Mouse (Mus musculus): Measurements from ENCODE around the gene Zfp598.
"Not testable (repeated sequence)": the region's sequence is repeated elsewhere in the genome, so short reads cannot be mapped to it uniquely, and the experiment has no call there.

Zfp598 gene

DNA sequence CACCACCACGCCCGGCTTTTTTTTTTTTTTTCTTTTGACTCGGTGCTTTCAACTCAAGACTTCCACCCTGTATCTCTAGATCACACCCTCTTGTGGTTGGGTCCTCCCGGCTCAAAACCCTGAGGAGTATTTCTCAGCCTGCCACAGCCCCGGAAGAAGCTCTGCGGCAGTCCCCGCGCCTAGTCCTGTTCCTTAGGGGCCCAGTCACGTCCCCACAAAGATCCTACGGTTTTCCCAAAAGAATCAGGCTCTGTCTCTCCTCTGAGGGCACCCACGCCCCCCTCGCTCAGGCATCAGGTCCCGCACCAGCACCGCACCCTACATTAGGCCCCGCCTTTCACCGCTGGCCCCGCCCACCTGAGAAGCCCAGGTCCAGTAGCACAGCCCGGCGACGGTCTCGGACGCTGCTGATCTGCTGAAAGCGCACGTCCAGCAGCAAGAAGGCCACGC, 17.7 kb downstream of the Zfp598 start:
- DNase-seq (ENCODE audit: low spot score in 2 of 2): no peak

DNA sequence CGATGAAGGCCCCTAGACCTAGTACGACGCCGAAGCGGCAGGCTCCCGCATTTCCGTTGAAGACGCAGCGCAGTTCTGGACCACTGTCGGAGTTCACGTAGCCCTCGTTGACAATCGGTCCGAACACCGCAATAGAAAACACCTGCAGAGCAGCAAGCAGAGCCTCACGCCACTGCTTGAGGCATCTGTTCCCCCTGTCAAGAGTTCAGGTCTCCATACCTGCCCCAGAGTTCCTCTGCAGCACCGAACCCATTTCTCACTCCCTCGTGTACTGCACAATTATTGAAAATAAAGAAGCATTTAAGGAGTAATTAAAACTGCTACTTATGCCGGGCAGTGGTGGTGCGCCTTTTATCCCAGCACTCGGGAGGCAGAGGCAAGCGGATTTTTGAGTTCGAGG, 18.1 kb downstream of the Zfp598 start:
- no peak for DNase-seq (ENCODE audit: low spot score in 2 of 2)

DNA sequence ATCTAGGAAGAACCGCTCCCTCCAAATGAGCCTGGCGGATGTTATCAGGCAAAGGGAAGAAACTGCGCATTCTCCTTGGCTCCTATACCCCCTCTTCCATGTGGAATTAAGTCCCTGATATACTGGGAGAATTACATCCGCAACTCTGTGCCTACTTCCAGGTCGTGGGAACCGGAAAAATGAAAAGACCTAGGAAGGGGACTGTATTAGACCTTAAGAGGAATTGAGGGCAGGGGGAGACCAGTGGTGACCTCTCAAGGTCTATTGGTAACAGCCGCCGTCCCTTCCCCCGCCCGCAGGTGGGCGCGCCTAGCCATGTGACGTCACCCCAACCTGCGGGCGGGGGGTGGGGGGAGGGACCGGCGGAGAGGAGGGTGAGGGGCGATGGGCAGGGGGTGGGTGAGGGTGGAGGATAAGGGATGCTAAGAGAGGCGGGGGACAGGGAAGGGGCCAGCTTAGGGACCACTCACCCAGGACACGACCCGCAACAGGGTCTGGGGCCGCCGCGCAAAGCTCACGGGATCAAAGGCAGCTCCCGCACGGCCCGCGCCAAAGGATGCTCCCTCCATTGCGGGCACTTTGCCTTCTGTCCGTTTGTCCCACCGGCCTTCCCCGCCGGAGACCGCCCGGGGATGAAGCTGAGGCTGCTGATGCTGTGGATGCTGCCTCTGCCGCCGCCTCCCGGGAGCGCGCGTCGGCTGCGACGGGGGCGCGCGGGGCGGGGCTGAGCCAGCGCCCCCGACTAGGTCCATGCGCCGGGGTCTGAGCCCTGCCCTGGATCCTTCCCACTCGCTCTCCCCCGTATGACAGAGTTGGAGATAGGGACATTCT, 20.0 kb downstream of the Zfp598 start, which contains the start of gene Syngr3:
Gene Syngr3 (minus strand): TSS at position 705 of the 831 bp plus-strand sequence.
- DNase-seq (ENCODE audit: low spot score in 2 of 2): no peak

GRCm38 (mm10) chr17:24692385-24692784, 22.9 kb downstream of the Zfp598 start:
- no peak for DNase-seq (ENCODE audit: low spot score in 2 of 2)

DNA sequence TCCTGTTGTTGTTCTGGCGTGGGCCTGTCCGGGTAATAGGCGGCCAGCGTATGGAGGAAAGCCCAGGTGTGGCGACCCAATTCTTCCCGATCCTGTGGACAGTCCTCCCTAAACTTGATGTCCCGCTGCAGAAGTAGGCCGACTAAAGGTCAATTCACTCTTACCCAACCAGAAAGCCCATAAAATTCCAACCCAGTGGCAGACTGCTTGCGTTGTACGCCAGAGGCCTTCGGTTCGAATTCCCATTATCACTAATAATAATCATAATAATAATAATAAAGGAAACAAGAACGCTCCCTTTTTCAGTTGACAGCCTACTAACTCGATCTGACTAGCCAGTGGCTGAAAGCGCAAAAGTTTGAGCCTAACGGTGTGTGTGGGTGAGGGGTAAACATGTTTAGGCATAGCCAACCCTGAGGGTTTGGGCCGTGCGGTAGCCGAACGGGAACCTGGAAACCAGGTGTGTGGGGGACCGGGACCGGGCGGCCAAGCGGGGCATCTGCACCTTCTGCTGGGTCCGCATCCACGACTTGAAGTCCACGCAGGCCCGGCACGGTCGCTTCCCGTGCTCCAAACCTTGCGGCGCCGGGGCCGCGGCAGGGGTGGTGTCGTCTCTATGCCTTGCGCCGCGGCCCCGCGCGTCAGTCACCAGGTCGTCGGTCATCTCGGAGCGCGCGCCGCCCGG, 26.0 kb downstream of the Zfp598 start:
- DNase-seq (ENCODE audit: low spot score in 2 of 2): no peak

DNA sequence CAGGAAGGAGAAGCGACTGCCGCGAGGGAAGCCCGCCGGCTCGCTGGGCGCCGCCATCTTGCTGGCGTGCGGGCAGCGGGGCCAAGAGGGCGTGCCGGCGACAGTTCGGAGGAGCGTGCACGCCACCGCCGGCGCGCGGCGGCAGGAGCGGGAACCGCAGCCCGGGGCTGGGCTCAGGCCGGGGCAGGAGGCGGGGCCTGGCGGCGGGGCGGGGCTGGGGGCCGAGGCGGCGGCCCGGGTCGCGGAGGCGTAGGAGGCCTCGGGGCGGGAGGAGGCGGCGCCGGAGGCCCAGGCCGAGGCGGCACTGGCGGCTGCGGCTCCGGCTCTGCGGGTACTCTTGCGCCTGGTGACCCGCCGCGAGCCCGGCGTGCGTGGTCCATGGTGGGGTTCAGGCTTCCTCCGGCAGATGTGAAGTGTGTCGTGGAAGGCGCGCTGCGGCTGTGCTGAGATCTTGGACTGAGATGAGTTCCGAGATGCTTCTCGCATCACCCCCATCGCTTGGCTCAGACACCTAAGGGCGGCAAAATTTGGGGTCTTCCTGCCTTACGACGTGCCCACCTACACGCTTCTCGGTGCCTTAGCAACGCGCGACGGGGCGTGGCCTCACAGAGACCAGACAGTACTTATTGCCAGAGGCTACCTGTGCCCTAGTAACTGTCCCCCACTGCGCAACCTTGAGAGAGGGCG, 26.7 kb downstream of the Zfp598 start, which contains the start of the genes Gfer and Noxo1:
Gene Gfer (minus strand): TSS at position 146 of the 687 bp plus-strand sequence.
Gene Noxo1 (plus strand): TSS at position 224 of the 687 bp plus-strand sequence.
- peak; percentile 73 for DNase-seq (ENCODE audit: low spot score in 2 of 2)

- DNase-seq (ENCODE audit: low spot score in 2 of 2): no peak
These were observed 28.5 kb downstream of the Zfp598 start for GRCm38 (mm10) chr17:24697985-24698384.

DNA sequence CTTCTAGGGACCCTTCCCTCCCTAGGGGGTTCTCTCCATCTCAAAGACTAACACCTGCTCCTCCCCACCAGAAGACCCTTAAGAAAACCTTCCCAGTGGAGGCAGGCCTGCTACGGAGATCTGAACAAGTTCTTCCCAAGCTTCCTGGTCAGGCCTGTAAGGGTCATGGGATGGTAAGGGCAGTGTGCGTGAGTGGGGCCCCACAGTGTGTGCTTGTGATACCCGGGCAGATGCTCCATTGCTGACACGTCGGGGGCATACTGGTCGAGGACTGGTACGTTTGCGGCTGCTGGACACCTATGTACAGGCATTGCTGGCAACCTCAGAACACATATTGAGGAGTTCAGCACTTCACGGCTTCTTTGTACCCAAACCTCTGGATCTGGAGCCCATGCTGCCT, 29.2 kb downstream of the Zfp598 start:
- DNase-seq (ENCODE audit: low spot score in 2 of 2): no peak

DNA sequence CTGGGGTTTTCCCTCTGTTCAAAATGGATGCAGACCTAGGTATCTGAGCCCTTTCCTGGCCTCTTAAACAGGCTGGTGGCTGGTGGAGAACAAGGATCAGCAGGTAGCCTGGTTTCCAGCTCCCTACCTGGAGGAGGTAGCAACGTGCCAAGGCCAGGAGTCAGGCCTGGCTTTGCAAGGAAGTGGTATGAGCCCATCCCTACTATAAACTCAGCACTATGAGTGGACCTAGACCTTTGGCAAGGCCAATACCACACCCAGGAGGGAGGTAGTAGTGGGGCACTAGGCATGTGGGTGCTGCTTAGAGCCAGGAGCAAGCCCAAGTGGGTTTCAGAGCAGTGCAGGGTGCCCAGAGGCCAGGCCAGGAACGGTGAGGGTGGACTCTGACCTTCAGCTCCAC, 30.0 kb downstream of the Zfp598 start:
- DNase-seq (ENCODE audit: low spot score in 2 of 2): no peak

DNA sequence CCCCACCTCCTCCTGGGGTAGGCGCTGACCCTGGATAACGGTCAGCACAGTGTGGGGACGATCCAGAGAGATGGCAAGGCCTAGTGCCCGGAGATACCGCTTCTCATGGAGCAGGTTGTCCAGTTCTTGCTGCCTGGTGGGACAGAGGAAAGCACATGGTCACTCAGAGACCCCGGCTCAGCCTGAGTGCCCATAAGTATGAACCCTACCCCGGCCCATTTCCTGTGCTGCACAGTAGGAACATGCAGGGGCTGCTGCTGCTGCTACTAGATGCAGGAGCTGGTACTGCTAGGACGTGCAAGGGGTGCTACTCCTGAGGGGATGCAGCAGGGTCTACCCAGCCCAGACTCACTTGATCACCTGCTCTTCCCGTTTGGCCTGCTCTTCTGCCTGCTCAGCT, 31.8 kb downstream of the Zfp598 start:
- no peak for DNase-seq (ENCODE audit: low spot score in 2 of 2)

GRCm38 (mm10) chr17:24705821-24706220, 36.3 kb downstream of the Zfp598 start:
- DNase-seq (ENCODE audit: low spot score in 2 of 2): no peak

GRCm38 (mm10) chr17:24706982-24707800, 37.7 kb downstream of the Zfp598 start, which contains the start of gene Tbl3:
TSS of gene Tbl3 (minus strand) at chr17:24707660.
- DNase-seq (ENCODE audit: low spot score in 2 of 2): peak; percentile 93 to 95

GRCm38 (mm10) chr17:24707801-24708425, 38.4 kb downstream of the Zfp598 start:
- no peak for DNase-seq (ENCODE audit: low spot score in 2 of 2)

GRCm38 (mm10) chr17:24708646-24709045, 39.2 kb downstream of the Zfp598 start:
- DNase-seq (ENCODE audit: low spot score in 2 of 2): no peak

- DNase-seq (ENCODE audit: low spot score in 2 of 2): no peak
These were observed 46.1 kb downstream of the Zfp598 start for GRCm38 (mm10) chr17:24715556-24715955.

DNA sequence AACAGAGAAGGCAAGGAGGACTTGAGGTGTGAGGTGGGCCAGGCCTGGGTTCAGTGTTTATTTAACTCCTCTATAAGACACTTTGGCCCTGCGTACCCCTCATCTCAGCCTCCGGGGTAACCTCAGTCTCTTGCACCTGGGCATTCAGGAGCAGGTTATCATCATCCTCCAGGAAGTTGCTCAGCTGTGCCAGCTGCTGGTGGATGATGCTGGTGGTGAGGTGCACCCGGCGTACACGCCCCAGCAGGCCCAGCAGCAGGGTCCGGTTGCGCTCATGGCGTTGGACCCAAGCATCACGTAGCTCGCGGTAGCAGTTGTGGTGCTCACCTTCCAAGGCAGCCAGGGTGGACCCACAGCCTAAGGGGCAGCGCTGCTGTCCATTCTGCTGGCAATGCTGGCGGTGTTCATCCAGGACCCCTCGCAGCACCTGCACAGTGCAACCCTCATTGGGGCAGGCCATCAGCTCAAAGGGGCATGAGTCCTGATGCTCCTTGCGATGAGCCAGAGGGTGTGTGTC, 46.7 kb downstream of the Zfp598 start:
- DNase-seq (ENCODE audit: low spot score in 2 of 2): no peak

GRCm38 (mm10) chr17:24717943-24718342, 48.5 kb downstream of the Zfp598 start, which contains the start of the genes Rnf151 and Rps2:
TSS of gene Rnf151 (minus strand) at chr17:24718063.
TSS of gene Rps2 (plus strand) at chr17:24718116.
- no peak for DNase-seq (ENCODE audit: low spot score in 2 of 2)

- not testable (repeated sequence) for DNase-seq (ENCODE audit: low spot score in 2 of 2)
These were observed 49.5 kb downstream of the Zfp598 start for GRCm38 (mm10) chr17:24718938-24719337.

- DNase-seq (ENCODE audit: low spot score in 2 of 2): peak; percentile 99
These were observed 50.2 kb downstream of the Zfp598 start for GRCm38 (mm10) chr17:24719494-24720222.

GRCm38 (mm10) chr17:24720616-24721015, 51.1 kb downstream of the Zfp598 start:
- not testable (repeated sequence) for DNase-seq (ENCODE audit: low spot score in 2 of 2)

Measured in right cerebral cortex, postnatal 36 days (tissue).